Mouse (Mus musculus) thymus, postnatal 0 days (tissue): Measurements from ENCODE around the gene Abtb2. TPM values are rescaled to one million over a fixed set of nuclear protein-coding genes. Genes with fewer than 3 reads are reported as not detected.
A peak's percentile ranks its signal among the peaks of the same experiment; 100 is the strongest.
"Not testable (repeated sequence)": the region's sequence is repeated elsewhere in the genome, so short reads cannot be mapped to it uniquely, and the experiment has no call there.

Experiments
- DNase-seq: peaks from one replicate; pipeline ENCODE4 v3.0.0-alpha.2; 2015; ENCODE audit warnings: low spot score
- polyA plus RNA-seq: library from polyadenylated mRNA; unstranded; fragments of >200 nt; fragmentation: Nextera tagmentation; extraction: Ambion mirVana; gene quantifications from 2 replicates; pipeline ENCODE4 v1.2.1, GENCODE M21; 2015

Gene Abtb2
- polyA plus RNA-seq, result 37.2 and 37.4 TPM in 2 replicates

DNA sequence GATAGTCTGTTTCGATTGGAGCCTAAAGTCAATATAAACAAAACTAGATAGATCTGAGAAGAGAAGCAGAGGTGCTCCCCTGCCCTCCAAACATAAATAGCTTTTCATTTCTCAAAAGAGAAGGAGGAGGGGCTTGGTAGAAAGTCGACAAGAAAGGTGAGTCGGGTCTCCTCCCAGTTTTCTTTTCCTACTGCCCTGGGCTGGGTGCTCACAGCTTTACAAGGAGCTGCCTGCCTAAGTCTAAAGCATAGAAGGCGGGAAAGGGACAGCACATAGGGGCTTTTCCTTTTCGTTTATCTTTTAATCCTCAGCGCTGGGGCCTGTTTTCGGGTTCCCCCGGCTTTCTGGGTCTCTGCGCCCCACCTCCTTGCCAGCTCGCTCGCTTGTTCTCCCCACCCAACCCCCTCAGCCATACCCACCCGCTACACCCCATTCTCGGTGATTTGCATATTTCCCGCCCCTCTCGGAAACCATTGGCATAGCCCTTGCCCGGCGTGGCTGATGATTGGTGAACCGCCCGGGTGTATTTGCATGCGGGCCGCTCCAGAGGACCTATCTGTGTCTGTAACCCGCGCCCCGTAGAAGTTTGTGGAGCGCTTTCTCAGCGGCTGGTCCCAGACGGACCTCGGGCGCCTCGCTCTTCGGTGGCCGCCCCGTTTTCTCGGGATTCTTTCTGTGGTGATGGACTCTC lies at the start of gene Abtb2:
TSS of gene Abtb2 (plus strand) at position 579 of the 691 bp plus-strand sequence.
- peak; percentile 98 for DNase-seq

DNA sequence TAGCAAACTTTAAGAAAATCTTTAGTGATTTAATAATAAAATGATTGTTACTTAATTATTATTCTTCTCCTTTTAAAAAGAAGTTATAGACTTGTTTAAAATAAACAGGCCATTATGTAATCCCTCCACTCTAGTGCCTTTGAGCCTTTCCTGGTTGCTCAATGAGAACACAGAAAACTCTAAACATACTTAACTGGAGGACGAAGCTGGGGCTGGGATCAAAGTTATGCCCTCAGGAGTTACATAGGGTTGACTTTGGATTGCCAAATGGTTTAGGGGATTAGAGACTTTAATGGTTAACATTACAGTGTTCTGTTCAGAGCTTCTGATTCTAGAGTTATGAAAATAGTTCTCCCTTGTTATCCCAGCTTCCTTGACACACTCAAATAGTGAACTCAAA lies 49.6 kb upstream of the Abtb2 start:
- no peak for DNase-seq

DNA sequence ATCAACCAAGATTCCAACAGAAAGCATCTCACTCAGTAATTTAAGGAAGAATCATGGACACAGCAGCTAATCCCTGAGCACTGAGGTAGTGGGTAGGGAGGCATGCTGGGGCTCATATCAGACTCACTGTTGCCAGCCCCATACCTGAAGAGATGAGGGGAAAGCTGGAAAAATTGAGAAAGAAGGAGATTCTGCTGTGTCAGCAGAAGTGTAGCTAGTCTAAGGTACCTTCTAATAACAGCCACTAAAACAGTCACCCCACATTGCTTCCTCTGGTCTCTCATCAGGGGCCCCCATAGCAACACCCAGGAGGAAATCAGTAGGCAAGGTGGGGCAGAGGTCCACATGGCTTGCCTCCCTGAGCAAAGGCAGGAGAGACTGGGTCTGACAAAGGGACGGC lies 40.5 kb upstream of the Abtb2 start:
- DNase-seq, result no peak

DNA sequence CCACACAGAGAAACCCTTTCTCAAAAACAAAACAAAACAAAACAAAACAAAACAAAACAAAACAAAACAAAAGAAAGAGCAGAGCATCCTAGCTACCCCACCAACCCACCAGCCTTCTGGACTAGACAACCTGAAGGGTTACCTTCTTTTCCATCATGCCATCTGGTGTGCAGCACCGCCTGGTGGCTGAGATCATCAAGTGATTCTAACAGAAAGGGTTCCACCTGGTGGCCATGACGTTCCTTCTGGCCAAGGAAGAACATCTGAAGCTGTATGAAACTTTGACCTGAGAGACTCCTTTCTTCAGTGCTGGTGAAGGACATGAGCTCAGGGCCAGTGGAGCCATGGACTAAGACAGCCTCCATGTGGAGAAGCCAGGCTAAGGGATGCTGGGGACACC lies 19.0 kb upstream of the Abtb2 start:
- peak; percentile 84 for DNase-seq

DNA sequence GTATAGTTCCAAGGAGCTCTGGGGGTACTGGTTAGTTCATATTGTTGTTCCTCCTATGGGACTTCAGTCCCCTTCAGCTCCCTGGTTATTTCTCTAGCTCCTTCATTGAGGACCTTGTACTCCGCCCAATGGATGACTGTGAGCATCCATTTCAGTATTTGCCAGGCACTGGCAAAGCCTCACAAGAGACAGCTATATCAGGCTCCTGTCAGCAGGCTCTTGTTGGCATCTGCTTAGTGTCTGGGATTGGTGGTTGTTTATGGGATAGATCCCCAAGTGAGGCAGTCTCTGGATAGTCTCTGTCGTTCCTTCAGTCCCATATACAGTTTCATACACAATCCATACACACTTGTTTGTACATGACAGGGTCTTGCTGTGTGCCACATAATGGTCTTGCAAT lies 15.8 kb upstream of the Abtb2 start:
- not testable (repeated sequence) for DNase-seq

DNA sequence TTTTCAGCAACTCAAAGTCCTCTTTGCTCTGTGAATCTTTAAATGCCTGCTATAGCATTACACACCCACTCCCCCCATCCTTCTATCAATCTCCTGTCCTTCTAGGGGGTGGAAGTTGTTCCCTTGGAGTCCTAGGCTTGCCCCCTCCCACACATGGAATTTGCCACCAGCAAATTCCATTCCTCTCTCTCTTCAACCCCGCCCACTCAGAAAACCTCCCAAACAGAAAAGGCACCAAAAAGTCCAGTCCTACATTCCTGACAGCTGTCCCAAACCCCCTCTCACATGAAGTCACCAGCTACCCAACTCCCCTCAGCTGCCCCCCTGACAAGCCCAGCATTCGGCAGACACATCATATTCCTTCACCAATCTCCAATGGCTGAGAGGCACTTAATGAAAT lies 12.1 kb upstream of the Abtb2 start:
- no peak for DNase-seq

DNA sequence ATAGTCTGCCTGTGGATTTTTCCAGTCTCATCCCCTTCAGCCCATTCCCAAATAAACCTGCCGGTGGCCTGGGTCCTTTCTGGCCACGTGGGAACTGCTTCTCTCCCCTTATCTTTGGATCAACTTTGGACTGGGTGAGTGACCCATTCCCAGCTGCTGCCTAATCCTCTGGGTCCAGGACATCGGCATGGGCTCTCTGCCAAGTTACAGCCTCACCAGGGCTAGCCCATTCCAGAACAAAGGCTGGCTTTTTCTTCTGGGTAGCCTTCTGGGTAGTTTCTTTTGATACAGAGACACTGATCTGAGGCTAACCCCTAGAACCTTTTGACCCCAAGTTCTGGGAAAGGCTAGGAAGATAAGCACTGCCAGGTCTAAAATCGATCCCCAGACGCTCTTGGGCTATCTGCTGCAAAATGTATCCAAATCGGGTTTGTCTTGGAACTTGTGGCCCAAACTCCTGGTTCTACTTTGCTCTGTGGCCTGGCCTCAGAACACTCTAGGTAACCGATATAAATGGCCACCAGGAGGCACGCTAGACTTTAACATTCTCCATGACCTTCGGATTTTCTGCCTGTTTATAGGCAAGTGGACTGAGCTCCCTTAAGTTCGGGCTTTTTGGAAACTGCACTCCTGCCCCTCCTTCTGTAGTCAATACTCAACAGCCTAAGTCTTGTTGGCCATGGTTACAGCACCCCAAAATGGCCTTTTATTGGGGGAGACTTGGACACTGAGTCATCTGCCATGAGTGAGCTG lies 9.8 kb upstream of the Abtb2 start:
- DNase-seq, result peak; percentile 23

DNA sequence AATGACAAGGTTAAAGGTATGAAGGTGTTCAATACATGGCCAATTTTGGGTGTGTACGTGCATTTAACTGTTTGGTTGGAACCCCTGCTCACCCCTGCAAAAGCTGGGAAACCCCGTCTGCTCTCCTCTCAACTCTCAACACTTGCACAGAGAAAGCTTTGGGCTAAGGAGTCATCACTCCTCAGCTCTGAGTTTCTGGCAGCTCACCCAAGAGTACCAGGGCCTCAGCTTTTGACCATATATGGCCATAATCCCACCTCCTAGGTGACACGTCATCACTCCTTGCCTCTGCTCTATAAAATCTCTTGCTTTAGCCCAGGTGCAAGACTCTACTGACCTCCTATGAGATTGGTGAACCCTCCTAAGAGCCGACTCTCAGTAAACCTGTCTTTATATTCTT lies 5.2 kb upstream of the Abtb2 start:
- no peak for DNase-seq

DNA sequence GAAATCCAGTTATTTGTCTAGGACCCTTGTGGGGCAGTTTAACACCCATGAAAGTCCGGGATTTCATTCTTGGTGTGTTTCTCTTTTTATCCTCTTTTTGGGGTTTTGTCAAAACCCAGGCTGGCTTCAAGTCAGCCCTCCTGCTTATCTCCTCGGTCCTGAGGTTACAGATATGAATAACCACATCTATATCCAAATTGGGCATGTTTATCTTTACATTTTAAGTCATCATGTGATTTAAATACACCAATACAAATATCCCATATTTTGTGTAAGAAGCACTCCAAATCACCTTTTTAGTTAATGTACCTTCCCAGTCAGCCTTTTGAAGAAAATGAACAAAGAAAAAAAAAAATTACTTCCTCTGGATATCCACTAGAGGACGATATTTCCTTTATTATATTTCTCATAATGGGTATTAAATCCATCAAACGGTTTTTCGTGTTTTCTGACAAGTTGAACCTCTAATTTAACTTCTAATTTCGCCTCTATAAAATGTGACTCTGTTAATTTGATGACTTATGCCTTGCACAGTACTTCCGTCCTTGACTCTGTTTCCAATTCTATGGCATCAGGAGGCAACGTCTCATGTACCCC lies 1.6 kb upstream of the Abtb2 start:
- DNase-seq, result peak; percentile 77

DNA sequence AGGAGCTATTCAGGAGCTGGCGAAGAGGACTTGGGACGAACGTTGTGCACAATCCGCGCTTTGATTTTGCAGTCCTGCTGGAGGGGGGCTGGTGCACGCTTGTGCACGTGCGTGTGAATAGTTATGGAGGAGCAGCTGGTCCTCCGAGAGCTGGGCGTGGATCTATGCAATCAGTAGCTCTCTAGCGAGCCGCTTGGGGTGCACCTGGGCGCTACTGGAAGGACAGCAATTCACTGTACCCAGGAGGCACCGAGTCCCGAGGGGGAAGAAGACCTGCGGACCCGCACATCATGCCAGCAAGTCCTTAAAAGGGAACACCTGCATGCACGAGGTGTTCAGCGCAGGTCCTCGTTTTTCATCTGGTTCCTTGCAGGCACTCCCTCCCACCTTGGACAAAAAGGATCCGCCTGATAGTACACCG lies 929 bp upstream of the Abtb2 start:
- DNase-seq, result peak; percentile 73

DNA sequence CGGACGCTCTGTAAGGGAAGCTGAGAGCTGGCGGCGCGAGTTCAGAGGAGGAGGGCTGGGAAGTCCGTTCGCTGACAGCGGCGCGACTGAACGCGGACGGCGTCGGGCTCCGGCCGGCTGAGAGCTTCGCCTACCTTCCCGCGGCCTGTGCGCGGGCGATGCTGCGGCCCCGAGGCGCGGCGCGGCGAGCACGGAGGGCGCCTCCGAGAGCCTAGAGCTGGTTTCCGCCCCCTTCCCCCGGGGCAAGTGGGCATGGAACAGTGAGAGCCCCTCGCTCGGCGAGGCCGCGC lies 258 bp downstream of the Abtb2 start:
- no peak for DNase-seq

DNA sequence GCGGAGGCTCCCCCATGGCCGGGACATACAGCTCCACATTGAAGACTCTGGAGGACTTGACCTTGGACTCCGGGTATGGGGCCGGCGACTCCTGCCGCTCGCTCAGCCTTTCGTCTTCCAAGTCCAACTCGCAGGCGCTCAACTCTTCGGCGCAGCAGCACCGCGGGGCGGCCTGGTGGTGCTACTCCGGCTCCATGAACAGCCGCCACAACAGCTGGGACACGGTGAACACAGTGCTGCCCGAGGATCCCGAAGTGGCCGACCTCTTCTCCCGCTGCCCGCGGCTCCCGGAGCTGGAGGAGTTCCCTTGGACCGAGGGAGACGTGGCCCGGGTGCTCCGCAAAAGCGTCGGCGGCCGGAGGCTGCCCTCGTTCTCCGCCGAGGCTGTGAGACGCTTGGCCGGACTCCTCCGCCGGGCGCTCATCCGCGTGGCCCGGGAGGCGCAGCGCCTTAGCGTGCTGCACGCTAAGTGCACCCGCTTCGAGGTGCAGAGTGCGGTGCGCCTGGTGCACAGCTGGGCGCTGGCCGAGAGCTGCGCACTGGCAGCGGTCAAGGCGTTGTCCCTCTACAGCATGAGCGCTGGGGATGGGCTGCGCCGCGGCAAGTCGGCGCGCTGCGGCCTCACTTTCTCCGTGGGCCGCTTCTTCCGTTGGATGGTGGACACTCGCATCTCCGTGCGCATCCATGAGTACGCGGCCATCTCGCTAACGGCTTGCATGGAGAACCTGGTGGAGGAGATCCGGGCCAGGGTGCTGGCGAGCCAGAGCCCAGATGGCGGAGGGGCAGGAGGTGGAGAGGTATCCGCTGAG lies 807 bp downstream of the Abtb2 start:
- DNase-seq, result peak; percentile 58

DNA sequence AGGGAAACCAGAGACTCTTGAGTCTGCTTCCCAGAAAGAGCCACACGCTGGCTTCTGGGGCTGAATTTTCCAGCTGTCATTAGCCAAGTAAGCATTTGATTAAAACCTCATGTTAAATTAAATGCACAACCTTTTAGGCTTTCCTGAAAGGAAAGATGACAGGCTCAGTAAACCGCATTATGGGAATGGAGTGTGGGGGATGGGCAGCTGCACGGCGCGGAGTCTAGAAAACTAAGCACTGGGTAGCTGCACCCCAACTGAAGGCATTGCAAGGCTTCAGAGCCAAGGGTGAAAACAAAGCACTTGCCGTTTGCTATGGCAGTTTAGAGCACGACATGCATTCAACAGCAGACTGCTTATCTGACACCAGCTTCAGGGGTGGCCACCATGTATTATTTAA lies 2.1 kb downstream of the Abtb2 start:
- DNase-seq, result peak; percentile 52

DNA sequence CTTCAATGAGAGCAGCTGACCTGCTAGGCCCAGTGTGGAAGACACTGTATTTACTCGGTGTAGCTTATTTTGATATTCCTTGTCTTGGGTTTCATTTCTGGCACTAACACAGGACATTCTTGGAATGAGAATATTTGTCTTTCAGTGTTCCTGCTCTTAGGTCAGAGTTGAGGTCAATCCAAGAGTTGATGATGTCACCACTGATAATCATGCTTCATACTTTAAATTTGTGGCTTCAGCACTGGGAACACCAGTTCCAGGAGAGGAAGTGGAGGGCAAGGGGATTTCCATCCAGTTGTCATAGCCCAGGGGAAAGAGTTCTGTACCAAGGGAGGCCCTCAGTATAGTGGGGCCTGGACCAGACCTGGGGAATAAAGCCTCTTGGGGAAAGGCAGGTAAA lies 3.6 kb downstream of the Abtb2 start:
- no peak for DNase-seq

DNA sequence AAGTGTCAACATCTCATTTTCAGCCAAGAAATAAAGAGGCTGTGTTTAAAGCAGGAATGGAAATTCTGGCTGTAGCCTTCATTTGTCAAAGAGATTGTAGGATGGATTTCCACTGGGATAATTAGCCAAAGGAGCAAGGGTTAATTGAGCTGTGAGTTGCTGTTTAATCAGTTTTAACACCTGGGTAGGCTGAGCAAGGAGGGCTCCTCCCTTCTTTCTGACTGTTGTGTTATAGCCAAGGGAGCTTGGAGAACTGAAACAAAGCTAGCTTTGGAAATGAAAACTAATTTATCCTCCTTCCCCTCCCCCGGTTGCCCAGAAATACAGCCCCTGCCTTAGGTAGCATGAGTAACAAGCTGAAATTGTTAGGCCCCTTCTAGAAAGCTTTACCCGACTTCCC lies 6.2 kb downstream of the Abtb2 start:
- DNase-seq, result no peak

DNA sequence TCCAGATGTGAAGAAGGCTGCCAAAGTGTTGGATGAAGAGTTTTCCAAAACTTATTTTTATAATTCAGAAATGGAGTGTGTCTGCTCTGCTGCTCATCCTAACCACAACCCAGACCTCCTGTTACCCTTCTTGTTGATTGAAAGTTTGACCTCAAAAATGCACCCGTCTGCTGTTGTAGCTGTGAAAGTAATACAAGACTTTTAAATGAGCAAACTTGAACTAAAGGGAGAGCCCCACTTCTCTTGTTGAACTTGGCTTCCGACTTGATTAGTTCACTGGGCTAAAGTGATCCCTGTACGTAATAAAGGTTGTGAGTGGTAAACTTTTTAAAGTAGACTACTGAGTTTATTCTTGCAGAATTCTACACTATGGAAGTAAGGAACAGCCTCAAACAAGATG lies 10.3 kb downstream of the Abtb2 start:
- no peak for DNase-seq

DNA sequence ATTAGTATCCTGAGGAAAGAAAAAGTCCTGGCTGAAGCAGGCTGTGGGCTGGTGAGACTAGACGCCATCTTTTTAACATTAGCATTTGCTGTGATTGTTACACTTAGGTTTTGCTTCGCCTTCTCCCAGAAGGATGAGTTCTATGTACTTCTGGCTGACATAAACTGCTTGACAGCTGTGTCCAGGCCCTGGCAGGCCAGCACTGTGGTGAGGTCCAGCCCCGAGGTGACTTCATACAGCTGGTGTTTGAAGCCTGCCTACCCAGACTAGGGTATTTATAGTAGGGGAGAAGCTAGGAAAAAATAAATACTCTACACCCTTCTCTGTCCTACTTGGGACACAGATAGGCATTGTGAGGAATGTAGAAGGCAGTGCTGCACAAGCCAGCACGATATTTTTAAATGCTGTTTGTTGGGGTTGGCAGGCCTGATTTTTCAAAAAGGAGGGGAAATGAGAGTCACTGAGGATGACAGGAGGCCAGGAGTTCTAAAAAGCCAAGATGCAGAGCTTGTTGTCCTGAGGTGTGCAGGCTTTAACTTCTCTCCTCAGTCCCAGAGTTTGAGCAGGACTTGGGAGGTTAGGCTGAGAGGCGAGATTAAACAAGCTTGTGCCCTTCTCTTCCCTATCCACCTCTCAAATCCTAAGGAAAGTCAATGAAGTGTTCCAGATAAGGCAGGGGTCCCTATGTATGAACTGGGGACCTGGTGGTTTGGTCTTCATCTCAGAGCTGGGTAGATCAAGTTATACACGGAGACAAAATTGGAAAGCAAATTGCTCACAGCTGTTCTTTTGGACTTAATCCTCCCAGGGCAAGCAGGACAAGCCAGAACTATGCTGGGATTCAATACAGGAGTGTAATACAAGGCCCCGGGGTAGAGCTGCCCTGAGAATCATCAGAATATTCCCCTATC lies 11.9 kb downstream of the Abtb2 start:
- DNase-seq, result no peak

DNA sequence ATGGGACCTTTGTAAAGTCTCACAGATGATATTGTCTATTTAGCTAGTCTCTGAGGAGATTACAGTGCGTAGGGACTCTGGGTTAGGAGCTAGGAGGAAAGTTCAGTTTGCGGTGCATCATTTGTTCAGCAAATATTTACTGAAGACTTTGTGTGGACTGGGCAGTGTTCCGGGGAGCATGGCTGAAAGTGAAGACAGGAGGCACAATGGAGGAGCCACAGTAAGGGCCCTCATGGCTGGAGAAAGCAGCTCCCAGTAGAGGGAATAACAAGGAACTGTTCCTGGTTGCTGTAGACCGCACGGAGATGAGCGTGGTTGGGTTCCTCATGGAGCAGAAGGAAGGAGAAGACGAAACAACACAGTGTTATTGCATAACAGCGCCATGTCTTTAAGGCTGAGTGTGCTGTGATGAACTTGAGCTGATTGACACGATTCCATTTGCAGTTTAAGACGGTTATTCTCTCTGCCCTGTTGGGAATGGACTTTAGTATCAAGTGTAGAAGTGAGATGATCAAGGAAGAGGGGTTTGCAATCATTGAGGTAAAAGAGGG lies 12.6 kb downstream of the Abtb2 start:
- no peak for DNase-seq

DNA sequence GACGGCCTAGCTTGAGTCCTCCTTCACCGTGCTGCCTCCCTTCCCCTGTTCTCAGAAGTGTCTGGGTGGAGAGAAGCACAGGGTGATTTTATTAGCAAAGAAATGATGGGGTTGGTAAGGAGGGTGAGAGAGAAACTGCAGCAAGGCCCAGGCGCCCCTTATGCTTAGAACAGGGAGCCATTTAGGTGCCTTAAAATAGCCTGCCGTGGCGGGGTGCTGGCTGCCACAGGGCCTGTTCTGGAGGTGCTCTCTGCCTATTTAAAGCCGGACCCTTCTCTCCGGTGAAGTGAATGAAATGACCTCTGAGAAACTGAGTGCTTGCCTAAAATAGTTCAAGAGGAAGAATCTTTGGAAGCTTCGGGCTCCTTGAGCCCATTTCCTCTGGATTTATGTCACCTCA lies 14.6 kb downstream of the Abtb2 start:
- DNase-seq, result no peak

DNA sequence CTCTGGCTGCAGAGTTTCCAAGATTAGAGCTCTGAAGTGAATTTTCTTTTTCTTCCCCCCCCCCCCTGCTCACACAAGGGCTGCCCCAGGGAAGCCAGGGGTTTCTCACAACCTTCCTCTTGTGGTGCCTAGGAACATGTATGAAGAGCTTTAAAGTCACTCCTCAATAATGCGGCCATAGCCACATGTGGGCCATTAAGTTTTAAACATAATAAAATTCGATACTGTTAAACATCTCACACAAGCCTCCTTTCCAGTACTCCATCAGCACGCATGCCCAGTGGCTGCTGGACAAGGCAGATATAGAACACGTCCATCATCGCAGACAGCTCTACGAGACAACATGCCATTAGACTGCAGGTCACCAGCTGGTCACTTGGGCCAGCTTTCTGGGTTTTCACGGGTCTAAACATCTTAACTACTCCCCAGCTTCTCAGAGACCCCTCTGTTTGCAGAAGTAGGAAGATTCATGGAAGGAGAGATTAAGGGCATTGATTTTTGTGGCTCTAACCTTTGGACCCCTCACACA lies 15.3 kb downstream of the Abtb2 start:
- DNase-seq, result no peak
